Mouse (Mus musculus) ovary, postnatal 10 days (tissue): ENCODE data around the gene Plek2.
"Not testable (repeated sequence)": the region's sequence is repeated elsewhere in the genome, so short reads cannot be mapped to it uniquely, and the experiment has no call there.

Source experiments
- DNase-seq: peaks from one replicate; pipeline ENCODE4 v3.0.0; 2022; ENCODE audit warnings: low spot score

The Plek2 gene

GRCm38 (mm10) chr12:78906707-78907162, at the start of gene Plek2:
TSS of gene Plek2 (minus strand) at chr12:78906964.
- DNase-seq: peak; percentile 29

GRCm38 (mm10) chr12:78956405-78956804, 49.6 kb upstream of the Plek2 start:
- DNase-seq: no peak

GRCm38 (mm10) chr12:78952484-78952883, 45.7 kb upstream of the Plek2 start:
- no peak for DNase-seq

- DNase-seq: no peak
These were observed 45.3 kb upstream of the Plek2 start for GRCm38 (mm10) chr12:78952053-78952452.

- no peak for DNase-seq
These were observed 40.9 kb upstream of the Plek2 start for GRCm38 (mm10) chr12:78947661-78948060.

GRCm38 (mm10) chr12:78947161-78947560, 40.4 kb upstream of the Plek2 start:
- no peak for DNase-seq

- DNase-seq: no peak
These were observed 36.2 kb upstream of the Plek2 start for GRCm38 (mm10) chr12:78942931-78943330.

- DNase-seq: no peak
These were observed 33.3 kb upstream of the Plek2 start for GRCm38 (mm10) chr12:78940081-78940480.

- no peak for DNase-seq
These were observed 32.8 kb upstream of the Plek2 start for GRCm38 (mm10) chr12:78939393-78940037.

- no peak for DNase-seq
These were observed 29.7 kb upstream of the Plek2 start for GRCm38 (mm10) chr12:78936494-78936893.

GRCm38 (mm10) chr12:78929900-78930299, 23.1 kb upstream of the Plek2 start:
- DNase-seq: no peak

- no peak for DNase-seq
These were observed 20.5 kb upstream of the Plek2 start for GRCm38 (mm10) chr12:78927287-78927686.

- DNase-seq: no peak
These were observed 16.9 kb upstream of the Plek2 start for GRCm38 (mm10) chr12:78923539-78924189.

- not testable (repeated sequence) for DNase-seq
These were observed 16.2 kb upstream of the Plek2 start for GRCm38 (mm10) chr12:78922977-78923376.

- no peak for DNase-seq
These were observed 15.3 kb upstream of the Plek2 start for GRCm38 (mm10) chr12:78922058-78922457.

- DNase-seq: no peak
These were observed 14.7 kb upstream of the Plek2 start for GRCm38 (mm10) chr12:78921421-78921820.

- no peak for DNase-seq
These were observed 12.4 kb upstream of the Plek2 start for GRCm38 (mm10) chr12:78919079-78919712.

GRCm38 (mm10) chr12:78918227-78919078, 11.7 kb upstream of the Plek2 start:
- peak; percentile 46 for DNase-seq

- no peak for DNase-seq
These were observed 9.5 kb upstream of the Plek2 start for GRCm38 (mm10) chr12:78916278-78916677.

GRCm38 (mm10) chr12:78915561-78915960, 8.8 kb upstream of the Plek2 start:
- no peak for DNase-seq

GRCm38 (mm10) chr12:78914458-78914857, 7.7 kb upstream of the Plek2 start:
- no peak for DNase-seq

GRCm38 (mm10) chr12:78911707-78912417, 5.1 kb upstream of the Plek2 start:
- no peak for DNase-seq
